Mouse (Mus musculus): ENCODE data around the gene Mrgprd.

Mrgprd gene

DNA sequence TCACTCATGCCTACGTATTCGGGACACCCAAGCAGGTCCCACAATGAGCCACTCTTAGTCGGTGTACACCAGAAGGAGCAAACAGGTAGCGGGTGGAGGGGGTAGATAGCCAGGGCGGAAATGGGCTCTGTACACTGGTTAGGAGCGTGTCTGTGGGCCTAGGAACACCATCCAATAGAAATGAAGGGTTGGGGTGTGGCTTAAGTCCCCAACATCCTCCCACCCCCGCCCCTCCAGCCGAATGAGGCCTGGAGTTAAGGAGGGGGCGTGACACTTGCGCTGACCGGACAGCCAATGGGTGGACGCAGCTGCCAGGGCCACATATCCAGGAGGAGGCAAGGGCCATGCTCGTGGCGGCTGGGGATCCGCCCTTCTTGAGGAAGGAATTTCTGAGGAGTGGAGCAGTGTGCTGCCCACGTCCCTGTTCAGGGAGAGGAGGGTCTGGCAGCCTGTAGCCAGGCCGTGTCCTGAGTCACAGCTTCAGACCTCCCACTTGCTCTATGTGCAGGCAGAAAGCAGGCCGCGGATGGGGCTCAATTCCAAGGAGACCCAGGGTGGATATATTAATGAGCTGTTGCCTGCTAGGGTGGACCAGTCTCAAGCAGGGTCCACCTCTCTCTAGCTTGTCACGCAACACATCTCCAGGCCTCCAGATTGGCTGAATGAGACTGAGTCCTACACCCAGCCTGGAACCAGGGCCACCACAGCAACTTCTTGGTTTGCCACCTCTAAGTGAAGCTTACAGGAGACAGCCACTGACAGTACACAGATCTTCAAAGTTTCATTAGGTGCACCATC is 11.9 kb upstream of the Mrgprd start:
- DNase-seq (ENCODE audit: low read depth): no peak

DNA sequence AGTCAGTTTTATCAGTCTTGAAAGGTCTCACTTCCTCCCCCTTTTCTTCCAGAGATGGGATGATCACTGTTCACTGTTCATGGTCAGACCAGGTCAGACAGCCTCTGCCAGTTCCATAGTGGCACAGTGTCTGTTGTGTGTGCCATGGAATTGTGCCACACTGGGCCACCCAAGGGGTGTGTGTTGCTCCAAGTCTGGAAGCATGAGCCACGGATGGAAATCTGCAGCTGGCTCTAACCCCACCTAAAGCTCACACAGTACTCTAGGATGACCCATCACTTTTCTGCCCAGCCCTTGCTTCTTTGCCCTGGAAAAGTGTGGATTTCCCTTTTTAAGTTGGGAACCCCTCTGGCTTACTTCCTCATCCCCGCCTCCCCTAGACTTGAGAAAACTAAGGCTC is 10.5 kb upstream of the Mrgprd start:
- DNase-seq (ENCODE audit: low read depth): no peak

DNA sequence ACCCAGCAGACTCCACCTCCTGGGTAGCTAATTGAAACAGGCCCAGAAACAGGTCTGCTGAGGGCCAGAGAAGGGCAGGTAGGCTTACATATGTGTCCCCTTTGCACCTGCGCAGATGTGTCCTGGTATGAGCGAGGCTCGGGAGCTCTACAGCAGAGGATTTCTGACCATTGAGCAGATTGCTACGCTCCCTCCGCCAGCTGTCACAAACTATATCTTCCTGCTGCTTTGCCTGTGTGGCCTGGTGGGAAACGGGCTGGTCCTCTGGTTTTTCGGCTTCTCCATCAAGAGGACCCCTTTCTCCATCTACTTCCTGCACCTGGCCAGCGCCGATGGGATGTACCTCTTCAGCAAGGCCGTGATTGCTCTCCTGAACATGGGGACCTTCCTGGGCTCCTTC is 7.0 kb upstream of the Mrgprd start:
- no peak for DNase-seq (ENCODE audit: low read depth)

DNA sequence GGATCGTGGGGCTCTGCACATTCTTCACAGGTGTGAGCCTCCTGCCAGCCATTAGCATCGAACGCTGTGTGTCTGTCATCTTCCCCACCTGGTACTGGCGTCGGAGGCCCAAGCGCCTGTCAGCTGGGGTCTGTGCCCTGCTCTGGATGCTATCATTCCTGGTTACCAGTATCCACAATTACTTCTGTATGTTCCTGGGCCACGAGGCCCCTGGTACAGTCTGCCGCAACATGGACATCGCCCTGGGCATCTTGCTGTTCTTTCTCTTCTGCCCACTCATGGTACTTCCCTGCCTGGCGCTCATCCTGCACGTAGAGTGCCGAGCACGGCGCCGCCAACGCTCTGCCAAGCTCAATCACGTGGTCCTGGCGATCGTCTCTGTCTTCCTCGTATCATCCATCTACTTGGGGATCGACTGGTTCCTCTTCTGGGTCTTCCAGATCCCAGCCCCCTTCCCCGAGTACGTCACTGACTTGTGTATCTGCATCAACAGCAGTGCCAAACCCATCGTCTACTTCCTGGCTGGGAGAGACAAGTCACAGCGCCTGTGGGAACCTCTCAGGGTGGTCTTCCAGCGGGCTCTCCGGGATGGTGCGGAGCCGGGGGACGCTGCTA is 6.5 kb upstream of the Mrgprd start:
- no peak for DNase-seq (ENCODE audit: low read depth)

DNA sequence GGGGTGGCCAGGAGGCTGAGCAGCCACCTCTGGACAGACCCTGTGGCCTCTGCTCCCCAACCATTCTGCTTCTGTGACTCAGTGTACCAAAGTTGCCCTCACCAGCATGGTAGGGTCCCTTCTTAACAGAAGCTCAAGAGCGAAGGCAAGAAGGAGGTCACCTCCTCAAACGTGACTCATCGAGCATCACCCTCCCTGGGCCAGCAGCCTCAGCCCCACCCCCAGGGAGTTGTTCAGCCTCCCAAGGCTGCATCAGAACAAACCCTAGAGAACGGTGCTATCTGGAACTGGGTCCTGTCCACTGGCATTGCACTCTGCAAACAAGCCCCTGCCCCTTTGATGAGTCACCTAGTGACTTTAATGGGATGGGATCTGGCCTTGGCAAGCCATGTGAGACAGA is 5.8 kb upstream of the Mrgprd start:
- DNase-seq (ENCODE audit: low read depth): peak; percentile 24

- DNase-seq (ENCODE audit: low read depth): no peak
Measured at GRCm38 (mm10) chr7:145309877-145310276, 4.8 kb upstream of the Mrgprd start.

- no peak for DNase-seq (ENCODE audit: low read depth)
Measured at GRCm38 (mm10) chr7:145310526-145310925, 4.1 kb upstream of the Mrgprd start.

DNA sequence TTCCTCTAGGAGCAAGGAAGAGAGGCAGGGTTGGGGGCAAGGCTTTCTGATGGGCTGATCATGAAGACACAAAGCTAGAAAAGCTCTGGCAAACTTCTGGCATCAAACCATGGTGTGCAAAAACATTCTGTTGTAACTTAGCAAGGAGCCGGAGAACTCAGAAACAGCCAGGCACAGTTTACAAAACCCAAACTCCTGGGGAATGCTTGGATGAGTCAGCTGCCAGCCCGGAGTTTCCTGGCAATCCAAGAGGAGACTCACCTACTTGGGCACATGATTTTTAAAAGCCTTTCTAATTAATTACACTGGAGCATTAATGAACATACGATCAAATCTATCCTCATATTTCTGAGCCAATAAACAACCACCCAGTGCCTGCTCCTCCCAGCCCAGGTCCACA is 2.5 kb upstream of the Mrgprd start:
- DNase-seq (ENCODE audit: low read depth): no peak

DNA sequence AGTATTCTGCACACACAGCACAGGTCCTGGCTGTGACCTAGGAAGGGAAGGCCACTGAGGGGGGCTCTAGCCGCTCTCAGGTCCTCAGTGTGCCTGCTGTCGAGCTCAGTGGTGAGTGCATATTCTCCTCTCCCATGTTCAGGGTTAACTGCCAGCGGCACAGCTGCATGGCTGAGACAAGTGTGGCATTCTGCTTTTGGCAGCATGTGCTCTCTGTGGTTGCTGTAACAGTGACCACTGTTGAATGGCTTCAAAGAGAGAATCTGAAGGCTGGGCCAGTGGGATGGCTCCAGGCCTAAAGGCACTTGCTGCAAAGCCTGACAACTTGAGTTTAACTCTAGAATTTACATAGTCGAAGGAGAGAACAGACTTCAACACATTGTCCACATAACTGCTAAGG is 2.9 kb downstream of the Mrgprd start:
- no peak for DNase-seq (ENCODE audit: low read depth)

GRCm38 (mm10) chr7:145319481-145319880 is 4.8 kb downstream of the Mrgprd start:
- DNase-seq (ENCODE audit: low read depth): no peak

DNA sequence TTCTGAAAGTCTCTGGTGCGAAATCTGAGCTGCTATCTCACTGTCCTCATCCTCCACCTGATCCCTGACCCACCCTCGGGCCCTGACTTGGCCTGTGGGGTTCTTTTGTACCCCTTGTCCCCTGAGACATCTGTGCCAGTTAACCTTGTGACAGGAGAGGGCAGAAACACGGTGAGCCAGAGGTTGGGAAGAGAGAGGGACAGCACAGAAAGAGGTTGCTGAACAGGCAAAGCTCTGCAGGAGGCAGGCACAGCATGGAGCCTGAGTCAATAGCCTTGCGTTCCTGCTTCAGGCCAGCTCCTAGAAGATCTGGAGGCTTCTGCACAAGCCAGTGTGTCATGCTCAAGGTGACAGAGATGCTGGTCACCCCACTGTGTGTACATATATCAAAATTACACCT is 9.0 kb downstream of the Mrgprd start:
- DNase-seq (ENCODE audit: low read depth): no peak

GRCm38 (mm10) chr7:145325697-145326096 is 11.1 kb downstream of the Mrgprd start:
- DNase-seq (ENCODE audit: low read depth): no peak

GRCm38 (mm10) chr7:145329982-145330381 is 15.3 kb downstream of the Mrgprd start:
- no peak for DNase-seq (ENCODE audit: low read depth)

- DNase-seq (ENCODE audit: low read depth): no peak
Measured at GRCm38 (mm10) chr7:145330641-145331040, 16.0 kb downstream of the Mrgprd start.

DNA sequence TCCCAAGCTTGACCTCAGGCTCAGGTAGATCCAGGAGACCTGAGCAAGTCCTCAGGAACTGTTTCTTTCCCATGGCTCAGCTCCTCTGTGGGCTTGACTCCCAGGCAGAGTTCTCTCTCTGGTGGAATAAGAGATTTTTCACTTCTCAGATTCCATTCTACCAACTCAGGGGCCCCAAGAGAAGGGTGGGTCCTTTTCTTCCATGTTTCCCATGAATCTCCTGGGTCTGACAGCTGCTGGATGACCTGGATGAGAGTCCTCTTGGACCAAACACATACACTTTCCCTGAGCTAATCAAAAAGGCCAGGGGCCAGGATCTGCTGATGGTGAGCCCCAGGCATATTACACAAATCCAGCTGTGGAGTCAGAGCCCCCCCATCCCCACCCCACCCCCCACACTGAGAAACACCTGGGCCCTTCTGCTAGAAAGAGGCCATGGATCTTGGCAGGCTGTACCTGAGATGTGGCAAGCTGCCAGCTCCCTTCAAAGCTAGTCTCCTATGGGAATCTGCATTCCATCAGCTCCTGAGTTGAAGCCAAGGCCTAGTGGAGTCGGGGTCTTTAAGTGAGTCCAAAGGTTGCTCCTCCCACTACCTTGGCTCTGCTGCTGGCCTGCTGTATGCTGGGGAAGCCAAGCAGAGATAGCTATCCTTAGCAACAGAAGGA is 17.9 kb downstream of the Mrgprd start:
- no peak for DNase-seq (ENCODE audit: low read depth)

- no peak for DNase-seq (ENCODE audit: low read depth)
Measured at GRCm38 (mm10) chr7:145333936-145334335, 19.3 kb downstream of the Mrgprd start.

- no peak for DNase-seq (ENCODE audit: low read depth)
Measured at GRCm38 (mm10) chr7:145334428-145335027, 19.9 kb downstream of the Mrgprd start.

DNA sequence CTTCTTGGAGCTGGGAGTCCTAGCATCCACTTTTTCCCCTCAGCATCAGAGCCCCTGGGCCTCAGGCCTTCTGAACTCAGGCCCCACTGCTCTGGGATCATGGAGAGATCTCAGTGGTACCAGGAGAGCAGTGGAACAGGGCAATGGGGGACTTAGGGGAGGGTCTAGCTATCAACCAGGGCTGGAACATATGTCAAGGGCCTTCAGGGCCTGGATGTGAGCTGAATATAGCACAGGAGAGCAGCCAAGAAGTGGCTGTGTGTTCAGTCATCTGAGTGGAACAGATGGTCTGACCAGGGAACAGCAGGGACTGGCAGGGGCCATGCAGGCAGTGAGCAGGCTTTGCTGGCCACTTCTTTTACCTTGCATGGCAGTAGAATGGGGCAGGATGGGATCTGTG is 20.6 kb downstream of the Mrgprd start:
- no peak for DNase-seq (ENCODE audit: low read depth)

DNA sequence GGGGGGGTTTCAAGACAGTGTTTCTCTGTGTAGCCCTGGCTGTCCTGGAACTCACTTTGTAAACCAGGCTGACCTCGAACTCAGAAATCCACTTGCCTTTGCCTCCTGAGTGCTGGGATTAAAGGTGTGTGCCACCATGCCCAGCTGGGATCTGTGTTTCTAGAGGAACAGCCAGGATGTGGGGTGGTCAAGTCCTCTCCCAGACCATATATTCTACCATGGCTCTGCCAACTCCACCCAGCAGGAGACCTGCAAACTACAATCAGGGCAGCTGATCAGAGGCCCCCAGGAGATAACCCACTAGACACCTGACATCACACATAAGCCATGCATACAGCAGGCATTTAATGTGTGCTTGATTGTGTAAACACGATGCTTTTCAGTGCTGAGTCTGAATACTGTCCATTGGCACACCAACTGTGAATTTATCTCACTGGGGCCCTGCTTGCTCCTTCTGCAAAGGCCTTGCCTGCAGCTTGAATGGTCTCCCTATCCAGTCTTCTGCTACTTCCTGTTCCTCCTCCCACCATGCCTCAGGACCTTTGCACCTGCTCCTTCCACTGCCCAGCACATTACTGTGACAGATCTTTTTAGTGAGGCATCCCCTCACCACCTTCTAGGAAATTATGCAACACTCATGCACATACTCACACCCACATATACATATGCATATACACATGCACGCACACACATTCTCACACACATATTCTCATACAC is 21.1 kb downstream of the Mrgprd start:
- no peak for DNase-seq (ENCODE audit: low read depth)

- DNase-seq (ENCODE audit: low read depth): peak; percentile 59
Measured at GRCm38 (mm10) chr7:145337889-145338288, 23.3 kb downstream of the Mrgprd start.

- DNase-seq (ENCODE audit: low read depth): no peak
Measured at GRCm38 (mm10) chr7:145340248-145340904, 25.7 kb downstream of the Mrgprd start.
